ENCODE assay signal across 10 mouse cellular contexts in genomic region chr7:45869107-45869670, GRCm38 (mm10). TPM values are rescaled to one million over a fixed set of nuclear protein-coding genes. Genes with fewer than 3 reads are reported as not detected.
A peak's percentile ranks its signal among the peaks of the same experiment; 100 is the strongest.
DNase-seq lines count a peak whose midpoint lies in the region; ATAC-seq lines count a peak whose summit lies in the region.
"Had no signal": no experiment of that assay in that cellular context is flagged by ENCODE, and none has a peak within 500 bp of the region (broad histone marks: within the 10 kb centered on the region; RNA-seq: fewer than 3 reads in every experiment).

No protein-coding gene starts in this region.

- 17% methylated on average over 8 of the region's 8 CpGs for WGBS in heart, embryonic 10.5 days
- 24% methylated on average over 8 of the region's 8 CpGs for WGBS in forebrain, embryonic 16.5 days
- WGBS in midbrain, embryonic 11.5 days, result 20% methylated on average over 8 of the region's 8 CpGs

- intact Hi-C loops in heart, postnatal 25 days (cut with DNase I), result no loop called here

- H3K27ac ChIP-seq in heart, embryonic 10.5 days, result peak overlapping the region; percentile 49
- H3K27ac ChIP-seq in forebrain, embryonic 16.5 days (ENCODE audit: low read length), result no peak overlapping the region
- H3K27ac ChIP-seq in midbrain, embryonic 11.5 days (ENCODE audit: low read depth, low read length), result no peak overlapping the region
- H3K27ac ChIP-seq: liver, embryonic 14.5 days had no signal

- ATAC-seq in forebrain, embryonic 16.5 days, result no peak
- no peak for ATAC-seq in midbrain, embryonic 11.5 days (ENCODE audit: low FRiP score)

- H3K4me1 ChIP-seq in heart, embryonic 10.5 days, result peaks cover 61% of the 10 kb centered on the region
- H3K4me1 ChIP-seq in forebrain, embryonic 16.5 days (replicated peaks; ENCODE audit: control insufficient read depth, insufficient read depth, low read length), result peaks cover 52% of the 10 kb centered on the region
- H3K4me1 ChIP-seq in midbrain, embryonic 11.5 days (ENCODE audit: control insufficient read depth, insufficient read depth, low read length), result peaks cover 37% of the 10 kb centered on the region

- 0 out of 2 replicates have a peak overlapping the region, but pooled peaks have one; percentile 22 for H3K9ac ChIP-seq in forebrain, embryonic 16.5 days (replicated peaks; ENCODE audit: low read depth, low read length)
- H3K9ac ChIP-seq in midbrain, embryonic 11.5 days (ENCODE audit: low read length), result peak overlapping the region; percentile 18; the same call in 1 of the 2 replicates
- H3K9ac ChIP-seq: liver, embryonic 14.5 days had no signal

- H3K9me3 ChIP-seq in heart, embryonic 10.5 days, result no peaks in the 10 kb centered on the region
- no peaks in the 10 kb centered on the region for H3K9me3 ChIP-seq in forebrain, embryonic 16.5 days (ENCODE audit: control insufficient read depth, low read length)
- no peaks in the 10 kb centered on the region for H3K9me3 ChIP-seq in midbrain, embryonic 11.5 days (ENCODE audit: control insufficient read depth, low read length)

- H3K4me2 ChIP-seq in forebrain, embryonic 16.5 days (ENCODE audit: low read length), result peak overlapping the region; percentile 57
- peak overlapping the region; percentile 50; the same call in 1 of the 2 replicates for H3K4me2 ChIP-seq in midbrain, embryonic 11.5 days

- peak overlapping the region; percentile 52 for H3K4me3 ChIP-seq in heart, embryonic 10.5 days
- H3K4me3 ChIP-seq in forebrain, embryonic 16.5 days (replicated peaks; ENCODE audit: low read length), result peak overlapping the region; percentile 38
- H3K4me3 ChIP-seq in midbrain, embryonic 11.5 days (ENCODE audit: low read depth, low read length), result peak overlapping the region; percentile 20; the same call in 1 of the 2 replicates

- DNase-seq in heart, embryonic 10.5 days (ENCODE audit: low spot score), result no peak
- no peak for DNase-seq in heart, postnatal 25 days (ENCODE audit: low spot score)
- peak; percentile 32 for DNase-seq in brain, adult 2 months (ENCODE audit: low read depth, low spot score)
- no peak for DNase-seq in midbrain, embryonic 11.5 days (ENCODE audit: low spot score, missing footprints)
- no peak for DNase-seq in spleen, postnatal 4 days (ENCODE audit: low spot score in 2 of 2)
- DNase-seq in right cerebral cortex, postnatal 25 days, result no peak
- DNase-seq in right cerebral cortex, adult 18-20 months, result no peak
- DNase-seq: right cerebral cortex, postnatal 4 days had no signal

- peaks cover 60% of the 10 kb centered on the region for H3K27me3 ChIP-seq in heart, embryonic 10.5 days (ENCODE audit: insufficient read depth, poor library complexity, severe bottlenecking)
- peaks cover 5% of the 10 kb centered on the region; the same call in 1 of the 2 replicates for H3K27me3 ChIP-seq in forebrain, embryonic 16.5 days (replicated peaks; ENCODE audit: control insufficient read depth, insufficient read depth, low read length)
- H3K27me3 ChIP-seq in midbrain, embryonic 11.5 days (ENCODE audit: control insufficient read depth, insufficient read depth, low read length), result peaks cover 52% of the 10 kb centered on the region

- peaks cover 2% of the 10 kb centered on the region for H3K36me3 ChIP-seq in heart, embryonic 10.5 days
- no peaks in the 10 kb centered on the region for H3K36me3 ChIP-seq in forebrain, embryonic 16.5 days (ENCODE audit: control insufficient read depth, insufficient read depth)
- peaks cover 2% of the 10 kb centered on the region; the same call in 1 of the 2 replicates for H3K36me3 ChIP-seq in midbrain, embryonic 11.5 days (ENCODE audit: control insufficient read depth, insufficient read depth, low read length)

RNA-seq across cellular contexts. Expression of gene Kdelr1, which starts 3.4 kb away (rescaled TPM):
- 44.1 and 57.5 TPM in 2 replicates for polyA plus RNA-seq in heart, embryonic 10.5 days (2016; fragmentation: Nextera tagmentation; extraction: Ambion mirVana)
- 100 to 1,000 TPM in 1 of 2 experiments, 10 to 100 TPM in 1; 97.5 to 114 TPM for total RNA-seq in heart, postnatal 25 days (2021)
- polyA plus RNA-seq in forebrain, embryonic 16.5 days (2015; fragmentation: Nextera tagmentation; extraction: Ambion mirVana), result 41.8 TPM in 2 replicates
- polyA plus RNA-seq in midbrain, embryonic 11.5 days (2014; fragmentation: Nextera tagmentation; extraction: Ambion mirVana), result 76.7 and 84.0 TPM in 2 replicates

RNA-seq across cellular contexts. Expression of gene Grin2d, which starts 9.0 kb away (rescaled TPM):
- polyA plus RNA-seq in heart, embryonic 10.5 days (2016; fragmentation: Nextera tagmentation; extraction: Ambion mirVana), result 0.10 and 0.18 TPM in 2 replicates
- total RNA-seq in heart, postnatal 25 days (2021), result under 1 TPM; 0.36 to 0.49 TPM
- polyA plus RNA-seq in forebrain, embryonic 16.5 days (2015; fragmentation: Nextera tagmentation; extraction: Ambion mirVana), result 0.56 and 1.5 TPM in 2 replicates
- polyA plus RNA-seq in midbrain, embryonic 11.5 days (2014; fragmentation: Nextera tagmentation; extraction: Ambion mirVana), result 0.14 and 0.17 TPM in 2 replicates

RNA-seq across cellular contexts. Expression of gene Syngr4, which starts 27.3 kb away (rescaled TPM):
- polyA plus RNA-seq in heart, embryonic 10.5 days (2016; fragmentation: Nextera tagmentation; extraction: Ambion mirVana), result 0.99 and 1.5 TPM in 2 replicates
- total RNA-seq in heart, postnatal 25 days (2021), result not detected
- polyA plus RNA-seq in forebrain, embryonic 16.5 days (2015; fragmentation: Nextera tagmentation; extraction: Ambion mirVana), result 0.63 TPM in 1 of 2 replicates, not detected in the other
- 0.63 and 1.3 TPM in 2 replicates for polyA plus RNA-seq in midbrain, embryonic 11.5 days (2014; fragmentation: Nextera tagmentation; extraction: Ambion mirVana)

RNA-seq across cellular contexts. Expression of gene Tmem143, which starts 27.6 kb away (rescaled TPM):
- 5.8 and 6.5 TPM in 2 replicates for polyA plus RNA-seq in heart, embryonic 10.5 days (2016; fragmentation: Nextera tagmentation; extraction: Ambion mirVana)
- total RNA-seq in heart, postnatal 25 days (2021), result 100 to 1,000 TPM; 102 to 105 TPM
- 5.7 and 6.0 TPM in 2 replicates for polyA plus RNA-seq in forebrain, embryonic 16.5 days (2015; fragmentation: Nextera tagmentation; extraction: Ambion mirVana)
- polyA plus RNA-seq in midbrain, embryonic 11.5 days (2014; fragmentation: Nextera tagmentation; extraction: Ambion mirVana), result 3.0 and 3.2 TPM in 2 replicates

RNA-seq across cellular contexts. Expression of gene Grwd1, which starts 38.4 kb away (rescaled TPM):
- polyA plus RNA-seq in heart, embryonic 10.5 days (2016; fragmentation: Nextera tagmentation; extraction: Ambion mirVana), result 69.8 and 97.9 TPM in 2 replicates
- total RNA-seq in heart, postnatal 25 days (2021), result 10 to 100 TPM in 1 of 2 experiments, 1 to 10 TPM in 1; 10.0 to 11.2 TPM
- polyA plus RNA-seq in forebrain, embryonic 16.5 days (2015; fragmentation: Nextera tagmentation; extraction: Ambion mirVana), result 45.3 and 46.1 TPM in 2 replicates
- polyA plus RNA-seq in midbrain, embryonic 11.5 days (2014; fragmentation: Nextera tagmentation; extraction: Ambion mirVana), result 64.0 and 67.9 TPM in 2 replicates
